Mouse (Mus musculus): ENCODE data around the gene Fam131a.
"Not testable (repeated sequence)": the region's sequence is repeated elsewhere in the genome, so short reads cannot be mapped to it uniquely, and the experiment has no call there.

Fam131a gene

DNA sequence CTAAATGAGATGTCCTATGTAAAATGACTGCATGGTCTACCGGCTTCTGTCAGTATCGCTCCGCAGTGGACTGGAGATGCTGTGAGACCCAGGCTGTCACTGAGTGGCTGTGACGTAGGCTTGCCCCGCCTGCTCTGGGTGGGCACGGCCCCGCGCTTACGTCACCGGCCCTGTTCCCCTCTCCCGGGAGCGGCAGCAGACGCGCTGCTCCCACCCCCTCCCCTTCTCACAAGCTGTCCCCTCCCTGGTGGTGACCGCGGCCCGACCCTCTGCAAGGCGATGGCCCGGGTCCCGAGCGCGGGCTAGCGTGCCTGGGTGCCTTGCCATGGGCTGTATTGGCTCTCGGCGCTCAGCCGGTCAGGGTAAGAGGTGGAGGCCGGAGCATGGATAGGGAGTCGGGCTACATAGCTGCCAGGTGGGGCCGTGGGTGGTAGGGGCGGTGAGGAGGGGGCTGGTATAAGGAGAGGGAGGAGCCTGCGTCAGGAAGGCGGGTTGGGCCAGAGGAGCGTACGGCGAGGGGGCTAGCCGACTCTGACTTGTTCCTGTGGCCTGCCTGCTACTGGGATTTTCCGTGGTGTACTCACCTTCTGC lies at the start of gene Fam131a:
TSS of gene Fam131a (plus strand) at position 131 of the 591 bp plus-strand sequence.
- DNase-seq (ENCODE audit: low spot score), result peak; percentile 86

DNA sequence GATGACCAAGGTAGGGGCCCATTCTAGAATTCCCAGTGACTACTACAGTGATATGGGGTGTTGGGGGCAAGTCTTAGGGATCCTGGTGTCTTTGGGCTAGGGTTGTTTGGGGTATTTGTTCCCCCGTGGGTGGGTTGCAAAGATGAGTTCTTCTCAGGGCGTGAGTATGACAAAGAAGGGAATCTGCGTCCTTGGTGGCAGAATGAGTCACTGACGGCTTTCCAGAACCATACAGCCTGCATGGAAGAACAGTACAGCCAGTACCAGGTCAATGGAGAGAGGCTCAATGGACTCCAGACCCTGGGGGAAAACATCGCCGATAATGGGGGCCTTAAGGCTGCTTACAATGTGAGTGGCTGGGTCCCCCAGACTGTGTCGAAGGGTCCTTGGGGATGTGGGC lies 49.1 kb upstream of the Fam131a start:
- DNase-seq (ENCODE audit: low spot score), result no peak

- peak; percentile 97 for DNase-seq (ENCODE audit: low spot score)
Observed at GRCm38 (mm10) chr16:20651076-20651946, 41.7 kb upstream of the Fam131a start, which contains the start of gene Psmd2. TSS of gene Psmd2 (plus strand) at chr16:20651652.

- no peak for DNase-seq (ENCODE audit: low spot score)
Observed at GRCm38 (mm10) chr16:20651947-20652310, 41.1 kb upstream of the Fam131a start.

DNA sequence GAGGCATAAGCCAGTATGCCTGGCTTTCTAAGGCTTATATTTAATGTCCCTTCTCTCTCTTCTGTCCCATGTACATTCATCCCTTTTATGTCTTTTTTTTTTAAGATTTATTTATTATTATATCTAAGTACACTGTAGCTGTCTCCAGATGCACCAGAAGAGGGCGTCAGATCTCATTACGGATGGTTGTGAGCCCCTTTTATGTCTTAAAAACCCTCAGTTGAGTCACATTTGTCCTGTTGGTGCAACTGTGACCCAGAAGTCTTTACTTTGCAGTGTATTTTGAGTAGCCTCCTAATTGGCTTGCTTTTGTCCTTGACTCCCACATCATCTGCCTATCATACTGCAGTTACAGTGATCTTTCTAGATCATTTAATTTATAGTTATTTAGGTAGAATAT lies 39.7 kb upstream of the Fam131a start:
- no peak for DNase-seq (ENCODE audit: low spot score)

DNA sequence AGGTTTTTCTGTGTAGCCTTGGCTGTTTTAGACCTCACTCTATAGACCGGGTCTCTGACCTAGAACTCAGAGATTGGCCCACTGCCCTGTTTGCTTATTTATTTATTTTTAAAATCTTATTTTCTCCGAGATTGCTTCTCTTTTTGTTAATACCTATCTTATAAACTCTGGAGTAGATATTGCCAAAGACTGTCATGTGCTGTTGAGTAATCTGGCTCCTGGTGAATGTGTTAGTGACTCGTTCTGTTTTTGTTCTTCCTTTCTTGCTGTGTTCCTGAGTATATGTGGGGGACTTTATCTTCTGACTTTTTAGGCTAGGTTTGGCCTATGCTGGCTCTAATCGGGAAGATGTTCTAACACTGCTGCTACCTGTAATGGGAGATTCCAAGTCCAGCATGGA lies 35.4 kb upstream of the Fam131a start:
- no peak for DNase-seq (ENCODE audit: low spot score)

- DNase-seq (ENCODE audit: low spot score), result not testable (repeated sequence)
Observed at GRCm38 (mm10) chr16:20668013-20668412, 25.0 kb upstream of the Fam131a start, which contains the start of gene Eif4g1. TSS of gene Eif4g1 (plus strand) at chr16:20668313.

DNA sequence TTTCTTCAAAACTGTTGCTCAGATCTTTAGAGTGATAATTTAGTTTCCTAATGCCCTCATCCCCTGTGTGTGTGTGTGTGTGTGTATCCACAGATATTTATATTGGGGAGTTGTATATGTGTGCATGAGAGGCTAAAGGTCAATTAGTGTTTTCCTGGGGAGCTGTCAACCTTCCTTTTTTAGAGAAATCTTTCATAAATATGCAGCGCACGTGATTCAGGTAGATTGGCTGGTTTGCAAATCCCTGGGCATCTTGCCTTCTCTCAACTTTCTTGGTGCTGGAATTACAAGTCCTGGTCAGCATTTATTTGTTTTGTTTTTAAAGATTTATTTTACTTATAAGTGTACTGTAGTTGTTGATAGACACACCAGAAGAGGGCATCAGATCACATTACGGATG lies 22.8 kb upstream of the Fam131a start:
- DNase-seq (ENCODE audit: low spot score), result no peak

- DNase-seq (ENCODE audit: low spot score), result no peak
Observed at GRCm38 (mm10) chr16:20671886-20672285, 21.2 kb upstream of the Fam131a start.

DNA sequence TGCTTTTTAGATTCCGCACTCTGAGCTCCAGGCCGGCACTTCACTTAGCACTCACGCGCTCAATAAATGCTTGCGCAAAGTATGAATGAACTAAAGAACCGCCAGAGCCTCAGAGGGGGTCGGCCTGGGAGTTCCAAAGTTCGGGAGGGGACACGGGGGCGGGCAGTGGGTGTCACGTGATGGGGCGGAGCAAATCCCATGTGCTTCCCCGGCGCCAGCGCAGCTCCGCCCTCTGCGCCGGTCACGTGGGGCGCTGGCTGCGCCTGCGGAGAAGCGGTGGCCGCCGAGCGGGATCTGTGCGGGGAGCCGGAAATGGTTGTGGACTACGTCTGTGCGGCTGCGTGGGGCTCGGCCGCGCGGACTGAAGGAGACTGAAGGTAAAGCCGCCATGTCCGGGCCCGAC lies 20.5 kb upstream of the Fam131a start:
- DNase-seq (ENCODE audit: low spot score), result peak; percentile 96

DNA sequence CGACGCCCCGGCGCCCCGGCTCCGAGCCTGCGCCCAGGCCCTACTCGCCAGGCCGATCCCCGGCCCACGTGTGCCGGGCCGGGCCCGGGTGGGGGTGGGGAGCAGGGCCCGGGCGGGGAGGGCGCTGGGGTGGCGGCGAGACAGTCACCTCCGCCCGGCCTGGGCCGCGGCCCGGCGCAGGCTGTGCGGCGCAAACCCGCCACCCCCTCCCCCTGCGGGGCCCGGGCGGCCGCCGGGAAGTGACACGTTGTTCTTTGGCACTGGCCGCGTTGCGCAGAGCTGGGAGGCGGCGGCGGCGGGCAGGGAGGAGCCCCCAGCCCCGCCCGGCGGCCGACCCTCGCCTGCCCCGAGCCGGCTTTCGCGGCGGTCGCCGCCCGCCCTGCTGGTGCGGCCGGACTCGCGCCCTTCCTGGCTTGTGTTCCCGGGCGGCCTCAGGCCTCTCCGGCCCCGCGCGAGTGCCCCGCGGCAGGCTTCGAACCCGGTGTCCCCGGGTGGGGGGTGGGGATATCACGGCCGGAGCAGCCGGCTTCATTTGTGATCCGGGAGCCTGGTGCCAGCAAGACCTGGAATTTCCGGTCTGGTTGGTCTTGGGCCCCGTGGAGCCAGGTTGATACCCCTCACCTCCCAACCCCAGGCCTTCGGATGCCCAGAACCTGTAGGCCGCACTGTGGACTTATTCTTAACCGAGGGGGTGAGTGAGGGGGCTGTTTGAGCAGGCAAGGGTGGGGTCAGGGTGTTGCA lies 19.9 kb upstream of the Fam131a start:
- DNase-seq (ENCODE audit: low spot score), result peak; percentile 75

- DNase-seq (ENCODE audit: low spot score), result no peak
Observed at GRCm38 (mm10) chr16:20673706-20674303, 19.2 kb upstream of the Fam131a start.

DNA sequence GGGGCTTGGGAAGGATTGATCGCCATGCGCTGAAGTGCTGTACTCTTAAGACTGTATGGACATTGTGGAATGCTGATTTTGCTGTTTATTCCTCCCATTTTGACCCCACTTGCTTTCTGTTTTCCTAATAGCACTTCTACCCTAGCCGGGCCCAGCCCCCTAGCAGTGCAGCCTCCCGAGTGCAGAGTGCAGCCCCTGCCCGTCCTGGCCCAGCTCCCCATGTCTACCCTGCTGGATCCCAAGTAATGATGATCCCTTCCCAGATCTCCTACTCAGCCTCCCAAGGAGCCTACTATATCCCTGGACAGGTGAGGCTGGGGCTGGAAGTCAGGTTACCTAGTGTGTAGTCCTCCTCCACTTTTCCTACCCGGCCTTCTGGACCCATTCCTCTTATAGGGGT lies 17.8 kb upstream of the Fam131a start:
- no peak for DNase-seq (ENCODE audit: low spot score)

DNA sequence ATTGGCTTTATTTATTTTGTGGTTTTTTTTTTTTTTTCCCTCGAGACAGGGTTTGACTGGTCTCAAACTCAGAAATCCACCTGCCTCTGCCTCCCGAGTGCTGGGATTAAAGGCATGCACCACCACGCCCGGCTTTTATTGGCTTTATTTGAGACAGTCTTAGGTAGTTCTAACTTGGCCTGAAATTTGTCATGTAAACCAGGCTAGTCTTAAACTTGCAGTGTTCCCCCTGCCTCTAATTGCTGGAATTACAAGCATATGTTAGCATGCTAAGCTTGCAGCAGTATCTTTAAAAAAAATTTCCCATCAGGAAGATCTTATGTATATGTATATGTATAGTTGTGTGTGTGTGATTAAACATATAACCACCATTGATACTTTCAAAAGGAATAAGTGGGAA lies 16.3 kb upstream of the Fam131a start:
- DNase-seq (ENCODE audit: low spot score), result no peak

DNA sequence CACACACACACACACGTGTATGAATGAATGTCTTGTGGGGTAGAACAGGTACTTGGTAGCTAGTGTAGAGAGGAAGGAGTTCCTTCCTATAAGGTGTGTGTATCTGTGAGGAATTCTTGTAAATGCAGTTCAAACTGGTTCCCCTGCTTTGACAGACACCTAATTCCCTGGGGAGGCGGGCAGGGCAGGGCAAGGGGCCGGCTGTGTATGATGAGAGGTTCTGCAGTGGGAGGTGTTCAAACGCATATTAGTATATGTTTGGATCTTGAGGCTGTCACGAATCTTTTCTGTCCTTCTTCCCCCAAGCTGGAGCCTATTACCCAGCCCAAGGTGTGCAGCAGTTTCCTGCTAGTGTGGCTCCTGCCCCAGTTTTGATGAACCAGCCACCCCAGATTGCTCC lies 15.7 kb upstream of the Fam131a start:
- DNase-seq (ENCODE audit: low spot score), result no peak

DNA sequence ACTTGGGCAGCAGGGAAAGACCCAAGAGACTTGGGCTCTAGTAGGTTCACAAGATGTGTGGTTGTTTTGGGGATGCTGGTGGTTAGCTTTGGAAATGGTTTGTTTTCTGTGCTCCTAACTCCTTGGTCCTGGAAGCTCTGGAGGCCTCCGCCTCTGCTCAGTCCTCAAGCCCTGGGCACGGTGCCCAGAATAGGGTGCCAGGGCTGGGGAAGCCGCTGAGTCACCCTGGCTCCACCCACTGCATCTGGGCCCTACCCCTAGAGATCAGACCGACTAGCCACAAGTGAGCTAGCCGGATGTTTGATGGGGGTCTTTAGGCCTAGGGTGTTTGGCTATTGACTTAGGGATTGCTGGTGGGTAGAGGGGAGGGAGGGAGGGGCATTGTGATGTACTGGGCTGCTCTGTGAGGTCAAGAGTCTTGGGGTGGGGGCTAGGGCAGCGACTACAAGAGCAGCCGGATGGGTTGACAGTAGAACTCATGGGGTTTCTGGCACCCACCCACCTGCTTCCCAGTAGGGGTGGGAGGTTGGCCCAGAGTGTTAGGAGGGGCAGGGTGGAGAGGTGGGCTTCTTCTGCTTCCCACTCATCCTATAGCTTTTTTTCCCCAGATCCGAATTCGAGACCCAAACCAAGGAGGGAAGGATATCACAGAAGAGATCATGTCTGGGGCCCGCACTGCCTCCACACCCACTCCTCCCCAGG lies 14.9 kb upstream of the Fam131a start:
- DNase-seq (ENCODE audit: low spot score), result peak; percentile 92

DNA sequence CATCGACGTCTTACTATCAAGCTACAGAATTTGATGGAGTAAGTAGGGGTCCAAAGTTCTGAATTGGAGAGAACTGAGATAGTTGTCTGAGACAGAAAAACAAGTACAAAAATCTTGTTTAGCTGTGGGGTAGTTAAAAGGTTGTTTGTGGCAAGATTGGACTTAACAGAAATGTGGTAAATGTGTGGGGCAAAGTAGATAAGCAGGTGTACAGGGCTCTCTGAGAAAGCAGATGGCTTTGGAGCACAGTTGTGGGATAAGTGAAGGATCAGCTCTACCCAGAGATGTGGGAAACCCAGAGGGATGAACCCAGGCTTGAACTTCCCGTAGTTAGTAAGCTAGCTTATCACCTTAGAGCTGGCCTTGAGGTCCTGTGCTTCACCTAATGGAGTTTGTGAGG lies 2.3 kb upstream of the Fam131a start:
- DNase-seq (ENCODE audit: low spot score), result no peak

- DNase-seq (ENCODE audit: low spot score), result no peak
Observed at GRCm38 (mm10) chr16:20691617-20692016, 1.4 kb upstream of the Fam131a start.

DNA sequence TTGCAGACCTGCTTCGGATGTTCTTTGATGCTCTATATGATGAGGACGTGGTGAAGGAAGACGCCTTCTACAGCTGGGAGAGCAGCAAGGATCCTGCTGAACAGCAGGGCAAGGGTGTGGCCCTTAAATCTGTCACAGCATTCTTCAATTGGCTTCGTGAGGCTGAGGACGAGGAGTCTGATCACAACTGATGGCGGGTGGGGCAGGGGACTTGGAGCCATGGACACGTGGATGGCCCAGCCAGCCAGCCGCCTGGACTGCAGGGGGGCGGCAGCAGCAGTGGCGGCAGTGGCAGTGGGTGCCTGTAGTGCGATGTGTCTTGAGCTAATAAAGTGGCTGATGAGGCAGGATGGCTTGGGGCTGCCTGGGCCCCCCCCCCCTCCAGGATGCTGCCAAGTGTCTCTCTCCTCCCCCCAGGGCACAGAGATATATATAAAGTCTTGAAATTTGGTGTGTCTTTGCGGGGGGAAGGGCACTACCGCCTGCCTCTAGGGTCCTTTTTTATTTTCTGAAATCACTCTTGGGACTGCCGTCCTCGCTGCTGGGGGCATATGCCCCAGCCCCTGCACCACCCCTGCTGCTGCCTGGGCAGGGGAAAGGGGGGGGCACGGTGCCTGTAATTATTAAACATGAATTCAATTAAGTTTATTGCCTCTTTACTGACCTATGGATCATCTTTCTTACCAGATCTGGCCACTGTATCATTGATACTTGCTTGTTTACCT lies 638 bp upstream of the Fam131a start:
- no peak for DNase-seq (ENCODE audit: low spot score)

- peak; percentile 50 for DNase-seq (ENCODE audit: low spot score)
Observed at GRCm38 (mm10) chr16:20694781-20695180, 1.7 kb downstream of the Fam131a start.

Measured in urinary bladder, postnatal 14 days (tissue).